Mouse (Mus musculus) MEL (cell line): ENCODE results near the gene Scnn1a.

Source experiments
- CTCF ChIP-seq, 3 experiments: IDR thresholded peaks in 2 of 3; conservative IDR thresholded peaks in 1 of 3; 2 replicates each; pipeline ENCODE4 v1.5.1; 2011 to 2012; ENCODE audit warnings: low read length in 3 of 3, low read depth in 2 of 3, mild to moderate bottlenecking in 2 of 3, improper control_type of control experiment in 1 of 3, inconsistent platforms in 1 of 3, mixed read lengths in 1 of 3, moderate library complexity in 1 of 3; ENCODE audit not compliant: control insufficient read depth in 1 of 3, insufficient read depth in 1 of 3, poor library complexity in 1 of 3, severe bottlenecking in 1 of 3
- EP300 ChIP-seq, 2 experiments: IDR thresholded peaks; 2 replicates each; pipeline ENCODE4 v1.6.1; 2011; ENCODE audit warnings: improper control_type of control experiment in 2 of 2, low read length in 2 of 2, low read depth in 1 of 2, mild to moderate bottlenecking in 1 of 2
- GATA1 ChIP-seq: IDR thresholded peaks from 2 replicates; pipeline ENCODE4 v1.6.1; 2011; ENCODE audit warnings: low read depth, low read length, improper control_type of control experiment
- KAT2A ChIP-seq: conservative IDR thresholded peaks from 2 replicates; pipeline ENCODE4 v1.6.1; 2012; ENCODE audit warnings: low read depth, low read length, improper control_type of control experiment, inconsistent platforms
- MAX ChIP-seq: IDR thresholded peaks from 2 replicates; pipeline ENCODE4 v1.6.1; 2011; ENCODE audit warnings: low read length, improper control_type of control experiment
- MYC ChIP-seq: IDR thresholded peaks from 2 replicates; pipeline ENCODE4 v1.6.1; 2011; ENCODE audit warnings: low read depth, mild to moderate bottlenecking, low read length, improper control_type of control experiment, moderate library complexity
- POLR2A ChIP-seq, 2 experiments: IDR thresholded peaks; 2 replicates each; pipeline ENCODE4 v1.6.1; 2011 to 2012; ENCODE audit warnings: low read length in 2 of 2, mild to moderate bottlenecking in 2 of 2, control low read depth in 1 of 2, improper control_type of control experiment in 1 of 2, low read depth in 1 of 2, moderate library complexity in 1 of 2; ENCODE audit not compliant: control insufficient read depth in 1 of 2, insufficient read depth in 1 of 2, poor library complexity in 1 of 2
- POLR2AphosphoS2 ChIP-seq: IDR thresholded peaks from 2 replicates; pipeline ENCODE4 v1.6.1; 2011; ENCODE audit warnings: low read length, improper control_type of control experiment
- SMC3 ChIP-seq: IDR thresholded peaks from 2 replicates; pipeline ENCODE4 v1.6.1; 2011; ENCODE audit warnings: low read depth, low read length, improper control_type of control experiment
- UBTF ChIP-seq: IDR thresholded peaks from 2 replicates; pipeline ENCODE4 v1.6.1; 2012; ENCODE audit warnings: low read depth, mild to moderate bottlenecking, inconsistent platforms, low read length, improper control_type of control experiment, moderate library complexity, borderline replicate concordance; ENCODE audit not compliant: insufficient read depth
- ZKSCAN1 ChIP-seq: IDR thresholded peaks from 2 replicates; pipeline ENCODE4 v1.6.1; 2012; ENCODE audit warnings: low read depth, mild to moderate bottlenecking, inconsistent platforms, low read length, improper control_type of control experiment, moderate library complexity
- ZMIZ1 ChIP-seq: IDR thresholded peaks from 2 replicates; pipeline ENCODE4 v1.6.1; 2012; ENCODE audit warnings: low read depth, mild to moderate bottlenecking, inconsistent platforms, low read length, improper control_type of control experiment, moderate library complexity
- ZNF384 ChIP-seq: IDR thresholded peaks from 2 replicates; pipeline ENCODE4 v1.6.1; 2012; ENCODE audit warnings: low read depth, mild to moderate bottlenecking, inconsistent platforms, low read length, improper control_type of control experiment

DNA sequence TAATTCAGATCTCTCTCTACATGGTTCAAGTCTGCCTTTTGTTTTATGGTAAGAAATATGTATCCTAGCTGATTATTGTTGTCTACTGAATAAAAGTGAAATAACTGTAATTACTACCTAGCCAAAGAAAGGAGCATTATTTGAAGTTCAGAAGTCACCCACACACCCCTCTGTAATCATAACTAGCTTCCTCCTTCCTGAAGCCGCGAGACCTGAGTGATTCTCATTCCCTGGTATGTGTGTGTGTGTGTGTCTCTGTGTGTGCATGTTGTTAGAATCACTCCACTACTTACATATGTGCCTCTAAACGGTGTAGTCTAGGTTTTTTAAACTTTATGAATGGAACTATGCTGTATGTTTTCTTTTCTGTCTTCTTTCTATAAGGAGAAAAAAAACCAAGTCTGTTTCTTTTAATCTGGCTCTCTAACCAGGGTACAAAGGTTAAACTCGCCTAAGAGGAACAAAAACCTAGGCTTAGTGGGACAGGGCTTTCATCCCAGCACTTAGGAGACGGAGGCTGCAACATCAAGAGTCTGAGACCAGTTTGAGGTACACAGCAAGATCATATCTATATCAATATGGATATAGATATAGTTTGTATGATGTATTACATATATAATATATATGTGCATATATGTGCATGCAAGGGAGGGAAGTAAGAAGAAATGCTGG is 23.2 kb upstream of the Scnn1a start:
- TF ChIP-seq ZNF384 (no peak), POLR2A (IDR thresholded peaks at IDR 0.05; ENCODE audit: control insufficient read depth in 1 of 2, insufficient read depth in 1 of 2, low read depth in 1 of 2, low read length in 2 of 2, poor library complexity in 1 of 2) (no peak), CTCF (IDR thresholded peaks at IDR 0.05 in 2 of 3, conservative IDR thresholded peaks at IDR 0.05 in 1 of 3; ENCODE audit: control insufficient read depth in 1 of 3, insufficient read depth in 1 of 3, low read depth in 2 of 3, low read length in 3 of 3, poor library complexity in 1 of 3, severe bottlenecking in 1 of 3) (no peak), KAT2A (no peak), ZKSCAN1 (no peak), UBTF (no peak), ZMIZ1 (no peak), MAX (no peak), POLR2AphosphoS2 (no peak), GATA1 (no peak), EP300 (IDR thresholded peaks at IDR 0.05; ENCODE audit: low read depth in 1 of 2, low read length in 2 of 2) (no peak), MYC (no peak), SMC3 (no peak)
